Mouse (Mus musculus) T-cell, adult 2 months (primary cell): Measurements from ENCODE around the gene Pcdh9.

ENCODE experiments used
- DNase-seq: peaks from one replicate; pipeline ENCODE4 v3.0.0; 2022; ENCODE audit warnings: low spot score

Gene Pcdh9

DNA sequence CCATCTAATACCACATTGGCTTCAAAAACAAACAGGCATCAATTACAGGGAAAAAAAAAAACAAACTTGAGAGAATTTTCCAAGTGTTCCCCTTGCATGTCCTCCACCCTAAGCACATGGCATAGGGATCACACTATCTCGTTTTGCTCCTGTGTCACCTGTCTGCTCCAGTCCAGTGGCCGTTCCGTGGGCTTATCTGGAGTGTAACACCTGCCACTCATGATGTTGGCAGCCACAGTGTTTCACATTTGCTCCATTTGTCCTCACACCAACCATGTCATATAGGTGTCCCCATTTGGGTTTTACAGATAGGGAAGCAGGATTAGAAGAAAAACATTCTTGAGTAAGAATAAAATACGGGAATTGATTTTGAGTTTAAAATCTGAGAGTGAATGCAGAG lies 514.3 kb downstream of the Pcdh9 start:
- DNase-seq, result no peak

DNA sequence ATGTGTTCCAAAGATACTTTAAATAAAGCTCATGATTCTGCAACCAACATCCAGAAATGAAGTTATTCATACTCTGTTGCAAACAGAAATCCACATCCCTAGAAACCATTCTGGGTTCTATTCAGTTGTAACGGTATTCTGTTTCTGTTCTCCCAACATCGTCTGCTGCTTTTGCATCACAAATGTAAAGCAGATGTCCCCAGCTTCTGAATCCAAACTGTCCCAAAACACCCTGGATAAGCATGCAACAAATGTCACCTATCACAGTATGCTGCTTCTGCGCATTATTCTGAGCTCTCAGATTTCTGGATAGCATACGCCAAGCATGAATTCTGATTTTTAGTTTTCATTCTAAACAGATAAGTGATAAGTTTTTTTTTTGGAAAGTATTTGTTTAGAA lies 516.3 kb downstream of the Pcdh9 start:
- DNase-seq, result no peak

DNA sequence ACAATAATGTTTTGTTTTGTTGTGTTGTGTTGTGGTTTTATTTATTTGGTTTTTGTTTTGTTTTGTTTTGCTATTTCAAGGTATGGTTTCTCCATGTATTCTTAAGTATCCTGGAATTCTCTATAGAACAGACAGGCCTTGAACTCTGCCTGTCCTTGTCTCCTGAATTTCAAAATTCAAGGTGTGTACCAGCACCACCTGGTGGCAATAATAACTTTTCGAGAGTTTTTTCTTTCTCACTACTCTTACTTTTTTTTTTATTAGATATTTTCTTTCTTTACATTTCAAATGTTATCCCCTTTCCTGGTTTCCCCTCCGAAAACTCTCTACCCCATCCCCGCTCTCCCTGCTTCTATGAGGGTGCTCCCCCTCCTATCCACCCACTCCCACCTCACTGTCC lies 536.3 kb downstream of the Pcdh9 start:
- no peak for DNase-seq

DNA sequence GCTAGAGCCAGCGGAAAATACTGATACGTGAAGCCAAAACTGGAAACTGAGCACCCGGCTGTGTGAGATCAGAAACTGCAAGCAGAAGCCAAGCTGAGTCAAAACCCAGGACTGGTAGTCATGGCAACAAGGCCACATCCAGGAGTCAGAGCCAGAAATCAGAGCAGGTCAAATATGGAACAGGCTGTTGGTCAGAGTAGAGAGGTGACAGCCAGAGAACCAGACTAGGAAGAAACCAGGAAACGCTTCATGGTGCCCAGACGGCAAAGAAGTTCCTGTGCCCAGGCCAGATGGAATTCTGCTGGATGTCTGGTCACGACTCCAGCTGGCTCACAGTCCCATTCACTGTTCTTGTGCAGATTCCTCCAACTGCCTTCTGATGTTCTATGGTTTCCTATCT lies 539.6 kb downstream of the Pcdh9 start:
- no peak for DNase-seq

DNA sequence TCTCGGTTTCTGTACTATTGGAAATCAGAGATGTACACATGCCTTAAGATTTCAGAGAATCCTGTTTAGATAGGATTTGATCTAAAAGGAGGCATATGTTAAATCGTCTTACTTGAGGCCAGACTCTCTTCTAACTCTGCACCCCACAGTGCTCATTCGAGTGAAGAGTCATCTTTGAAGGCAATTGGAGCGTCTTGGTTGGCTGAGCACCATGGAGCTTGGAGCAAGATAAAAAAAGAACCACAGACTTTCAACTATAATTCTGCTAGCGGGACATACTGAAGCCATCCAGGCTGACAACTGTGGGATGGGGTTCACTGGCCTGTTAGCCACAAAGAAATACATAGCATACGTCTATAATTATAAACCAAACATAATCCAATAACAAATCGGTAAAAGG lies 541.3 kb downstream of the Pcdh9 start:
- no peak for DNase-seq

DNA sequence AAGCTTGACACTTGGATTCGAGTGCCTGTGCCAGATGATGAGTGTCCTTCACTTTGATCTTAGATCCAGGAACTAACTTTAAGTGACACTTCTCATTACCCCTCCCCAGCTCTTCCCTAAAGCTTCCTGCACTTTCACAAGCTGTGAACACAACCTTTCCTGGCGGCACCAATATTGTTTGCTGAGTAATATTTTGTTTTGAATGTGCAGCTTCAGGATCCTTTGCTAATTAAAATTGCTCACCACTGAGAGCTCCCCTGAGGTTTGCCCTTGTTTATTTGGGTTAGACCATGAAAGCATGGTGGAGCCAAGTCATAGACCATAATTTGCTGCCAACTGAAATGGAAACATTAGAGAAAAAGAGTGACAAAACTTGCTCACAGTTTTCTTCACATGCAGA lies 543.4 kb downstream of the Pcdh9 start:
- no peak for DNase-seq

DNA sequence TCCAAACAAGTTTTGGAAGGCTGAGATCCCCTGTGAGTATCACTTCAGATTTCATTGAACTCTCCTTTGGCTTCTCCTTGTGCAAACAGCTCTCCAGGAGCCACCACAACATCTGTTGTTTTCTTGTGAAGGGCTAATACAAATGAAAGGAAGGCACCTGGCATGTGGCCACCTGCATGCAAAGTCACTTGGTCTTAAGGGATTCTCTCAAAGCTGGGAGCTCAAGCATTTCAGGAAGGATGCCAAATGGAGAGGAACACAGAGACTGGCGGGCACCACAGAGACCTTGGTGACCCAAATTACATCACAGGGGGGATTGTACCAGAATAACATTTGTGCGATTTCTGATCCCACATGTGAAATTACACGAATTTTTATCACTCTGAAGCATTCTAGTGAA lies 547.7 kb downstream of the Pcdh9 start:
- DNase-seq, result no peak

DNA sequence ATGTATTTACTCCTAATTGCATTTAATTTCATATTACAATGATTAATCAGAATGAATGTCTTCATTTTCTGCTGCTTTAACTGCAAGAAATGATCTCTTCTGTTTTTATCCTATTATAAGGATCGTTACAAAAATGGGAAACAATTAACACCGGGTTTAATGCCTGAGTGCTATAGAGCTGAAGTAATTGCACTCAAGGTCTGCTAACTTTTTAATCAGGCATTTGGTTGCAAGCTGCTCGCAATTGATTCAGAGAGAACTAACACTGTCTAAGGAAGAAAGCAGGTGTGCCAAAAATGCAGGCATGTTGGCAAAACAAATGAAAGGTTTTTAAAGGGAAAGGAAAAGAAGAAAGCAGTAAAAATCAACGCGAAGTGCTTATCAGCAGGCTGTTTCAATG lies 549.1 kb downstream of the Pcdh9 start:
- no peak for DNase-seq

DNA sequence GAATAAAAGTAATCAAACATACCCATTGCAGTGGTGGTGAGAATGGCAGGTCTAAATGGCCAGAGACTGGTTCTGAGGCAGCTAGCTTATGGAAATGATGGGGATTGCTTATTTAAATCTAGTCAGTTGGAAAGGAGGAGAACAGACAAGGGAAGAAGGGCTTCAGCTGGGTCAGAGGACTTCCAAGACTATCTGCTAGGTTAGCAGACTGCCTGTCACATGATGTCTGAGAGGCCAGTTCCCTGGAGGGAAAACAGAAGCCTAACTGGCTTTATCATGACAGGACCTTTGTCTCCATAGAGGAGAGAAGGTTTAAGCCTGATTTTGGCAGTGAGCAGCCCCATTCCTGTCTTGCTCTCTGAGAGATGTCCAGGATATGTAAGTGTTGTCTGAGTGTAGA lies 561.2 kb downstream of the Pcdh9 start:
- no peak for DNase-seq

DNA sequence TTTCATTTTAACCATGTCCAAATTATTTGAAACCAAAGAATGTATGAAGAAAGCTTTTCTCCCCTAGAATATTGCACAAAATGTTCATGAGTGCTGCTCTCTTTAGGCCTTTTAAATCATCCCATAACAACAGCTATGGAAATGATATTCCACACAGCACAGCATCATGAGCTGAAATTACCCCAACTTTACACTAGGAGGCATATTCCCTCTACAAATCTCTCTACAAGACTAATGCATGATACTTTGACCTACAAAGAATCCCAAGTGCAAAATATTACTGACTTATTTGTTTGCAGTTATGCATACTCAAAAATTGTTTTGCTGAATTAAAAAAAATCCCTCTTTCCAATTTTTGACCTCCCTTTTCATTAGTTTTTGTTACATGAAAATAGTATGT lies 573.1 kb downstream of the Pcdh9 start:
- no peak for DNase-seq

DNA sequence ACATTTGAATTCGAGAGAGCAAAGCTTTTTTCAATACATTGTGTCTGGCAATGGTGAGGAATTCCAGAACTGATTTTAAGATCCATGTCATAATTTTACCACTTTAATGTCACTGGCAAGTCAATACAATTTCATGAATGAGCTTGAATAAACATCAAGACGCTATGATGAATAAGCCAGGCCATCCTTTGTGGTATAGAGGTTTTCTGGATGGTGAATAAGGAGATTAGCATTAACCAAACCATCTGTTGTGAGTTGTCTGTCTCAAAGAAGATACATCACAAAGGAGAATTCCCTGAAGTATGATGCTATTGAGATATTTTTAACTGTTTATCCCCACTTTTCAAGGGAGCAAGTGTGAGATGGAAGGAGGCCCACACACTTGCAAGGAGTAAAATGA lies 602.1 kb downstream of the Pcdh9 start:
- no peak for DNase-seq

DNA sequence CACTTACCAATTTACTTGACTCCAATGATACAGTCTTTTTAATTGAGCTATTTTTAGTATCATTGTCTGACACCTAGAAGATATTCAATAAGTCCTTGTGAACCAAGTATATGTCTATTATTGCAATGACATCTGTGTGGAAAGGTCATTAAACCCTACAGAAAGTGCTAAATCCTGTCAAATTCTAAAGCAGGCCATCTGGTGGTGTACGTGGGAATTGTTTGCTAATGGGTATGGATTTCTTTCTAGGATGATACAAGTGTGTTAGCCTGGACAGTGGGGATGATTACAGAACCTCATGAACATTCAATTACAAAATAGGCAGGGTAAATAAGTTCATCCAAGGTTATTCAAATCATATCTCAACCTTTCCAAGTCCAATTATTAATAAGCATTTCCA lies 602.8 kb downstream of the Pcdh9 start:
- no peak for DNase-seq

DNA sequence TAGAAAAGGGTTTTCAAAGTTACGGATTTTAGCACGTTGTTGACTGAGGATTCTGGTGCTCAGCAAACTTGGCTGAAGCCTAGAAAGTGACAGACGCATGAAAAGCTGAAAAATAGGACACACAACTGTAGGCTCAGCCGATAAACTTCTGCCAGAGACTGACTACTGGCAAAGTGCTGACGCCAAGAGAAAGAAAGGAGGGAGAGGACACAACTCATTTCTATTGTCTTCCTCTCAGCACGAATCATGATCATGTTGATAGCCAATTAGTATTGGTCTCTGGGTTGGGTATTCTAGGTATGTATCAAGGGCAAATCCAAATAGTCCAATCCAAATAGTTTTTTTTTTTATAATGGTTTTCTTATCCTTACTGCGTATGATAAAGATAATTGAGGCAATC lies 605.3 kb downstream of the Pcdh9 start:
- no peak for DNase-seq

DNA sequence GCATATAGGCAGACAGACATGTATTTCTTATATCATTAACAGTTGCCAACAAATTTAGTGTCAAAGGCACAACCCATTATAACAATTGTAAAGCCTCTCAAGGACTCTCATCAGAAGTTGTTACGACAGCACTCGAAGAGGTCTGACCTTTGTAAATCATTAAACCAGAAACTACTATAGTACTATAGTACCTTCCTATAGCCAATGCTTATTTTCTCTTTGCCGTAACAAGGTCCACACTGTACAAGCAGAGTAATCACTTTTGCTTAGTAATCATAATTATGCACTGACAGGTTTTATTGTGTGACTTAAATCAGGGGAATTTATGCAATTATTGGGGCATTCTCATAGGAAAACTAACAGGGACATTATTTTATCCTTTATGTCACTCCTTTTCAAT lies 606.5 kb downstream of the Pcdh9 start:
- no peak for DNase-seq

DNA sequence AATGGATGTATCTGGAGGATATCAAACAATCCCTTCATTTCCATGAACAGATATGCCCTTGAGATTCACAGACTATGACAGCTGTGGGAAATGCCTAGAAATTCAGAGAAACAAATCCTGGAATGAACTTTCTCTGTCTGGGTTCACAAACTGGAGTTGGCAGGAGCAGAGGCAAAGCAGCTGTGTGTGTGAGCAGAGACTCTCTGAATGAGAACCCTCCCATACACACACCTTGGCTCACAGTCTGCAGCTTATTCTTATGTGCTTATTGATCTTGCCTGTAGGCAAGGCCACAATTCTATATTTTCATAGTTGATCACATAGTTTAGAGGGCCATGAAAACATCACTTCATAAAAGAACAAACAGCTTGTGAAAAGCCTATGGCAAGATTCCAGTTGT lies 614.8 kb downstream of the Pcdh9 start:
- DNase-seq, result no peak

DNA sequence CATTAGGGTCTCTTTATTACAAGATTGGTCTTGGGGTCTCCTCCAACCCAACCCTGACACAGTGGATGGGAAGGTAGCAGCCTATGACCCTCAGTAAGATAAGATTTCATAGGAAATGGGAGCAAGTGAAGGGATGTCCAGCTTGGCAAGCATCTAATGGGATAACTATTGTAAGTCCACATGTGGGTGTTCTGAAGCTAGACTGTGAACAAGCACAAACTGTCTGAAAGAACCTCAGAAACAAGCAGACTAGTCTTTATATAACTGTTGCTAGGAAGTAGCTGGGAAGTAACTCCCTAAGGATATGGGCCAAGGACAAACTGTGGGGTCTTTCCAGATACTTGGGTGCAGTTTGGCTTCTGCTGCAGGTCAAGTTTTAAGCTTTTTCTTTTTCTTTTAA lies 615.7 kb downstream of the Pcdh9 start:
- DNase-seq, result no peak

DNA sequence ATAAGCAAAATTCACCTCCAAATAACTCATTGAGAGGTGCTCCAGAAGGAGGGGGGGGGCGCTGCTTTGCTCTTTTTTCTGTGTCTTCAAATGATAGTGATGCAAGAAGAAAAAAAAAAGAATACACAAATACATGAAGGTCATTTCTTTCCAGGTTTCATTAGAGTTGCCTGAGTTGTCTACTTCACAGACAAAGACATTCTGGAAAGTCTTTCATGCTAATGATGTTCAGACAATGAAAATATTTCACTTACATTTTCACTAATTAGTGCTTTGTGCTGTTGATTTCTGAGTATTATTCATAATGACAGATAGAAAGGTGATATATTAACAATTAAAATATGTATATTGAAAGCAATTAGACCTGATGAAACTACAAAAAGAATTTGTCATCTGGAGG lies 637.1 kb downstream of the Pcdh9 start:
- no peak for DNase-seq

DNA sequence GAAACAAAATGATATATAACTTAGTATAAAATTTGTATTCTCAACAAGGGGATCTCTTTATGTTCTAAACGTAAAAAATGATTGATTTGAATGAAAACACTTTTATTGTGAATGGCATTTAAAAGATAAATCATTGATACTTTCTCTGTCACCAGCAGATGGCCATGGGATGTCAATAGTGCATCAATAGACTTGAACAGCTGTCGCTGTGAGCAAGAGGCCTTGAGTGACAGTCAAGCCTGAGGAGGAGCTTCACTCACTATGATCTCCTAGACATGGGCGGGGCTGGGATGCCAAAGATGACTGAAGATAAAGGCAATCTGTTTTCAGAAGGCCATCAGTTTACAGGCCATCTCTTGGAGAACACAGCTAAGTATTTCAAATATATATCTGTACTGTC lies 650.2 kb downstream of the Pcdh9 start:
- DNase-seq, result no peak

DNA sequence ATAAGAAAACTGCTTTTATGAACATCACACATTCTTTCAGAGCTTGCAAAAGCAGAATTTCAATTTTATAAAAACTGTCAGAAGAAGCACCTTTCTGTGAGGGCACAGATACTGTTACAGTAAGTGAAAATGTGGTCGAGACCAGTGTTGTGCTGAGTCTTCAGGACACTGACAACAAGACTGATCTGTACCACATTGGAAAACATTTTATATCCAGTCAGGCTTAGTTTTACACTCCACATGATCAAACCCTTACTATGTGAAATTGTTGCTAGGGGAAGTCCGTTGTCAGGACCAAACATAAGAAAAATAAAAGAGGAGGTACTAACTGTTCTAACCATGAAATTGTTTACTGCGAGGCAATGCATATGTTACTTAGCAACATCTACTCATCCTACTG lies 656.1 kb downstream of the Pcdh9 start:
- no peak for DNase-seq

DNA sequence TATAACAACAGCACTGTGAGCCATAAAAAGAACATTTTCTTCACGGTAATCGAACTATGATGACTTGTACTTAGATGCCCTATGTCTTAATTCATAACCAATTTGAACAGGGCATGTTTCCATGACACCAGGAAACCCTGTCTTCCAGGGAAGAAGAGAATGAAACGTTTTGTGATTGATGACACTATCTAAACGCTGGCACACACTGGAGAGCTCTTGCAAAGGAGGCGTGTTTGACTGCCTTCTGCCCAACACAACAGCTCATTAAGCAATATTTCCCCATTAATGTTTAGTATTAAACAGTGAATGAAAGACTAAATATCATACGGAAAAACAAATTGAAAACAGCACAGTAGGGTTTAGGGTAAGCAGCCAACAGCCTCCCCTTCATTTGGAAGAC lies 656.9 kb downstream of the Pcdh9 start:
- DNase-seq, result no peak

DNA sequence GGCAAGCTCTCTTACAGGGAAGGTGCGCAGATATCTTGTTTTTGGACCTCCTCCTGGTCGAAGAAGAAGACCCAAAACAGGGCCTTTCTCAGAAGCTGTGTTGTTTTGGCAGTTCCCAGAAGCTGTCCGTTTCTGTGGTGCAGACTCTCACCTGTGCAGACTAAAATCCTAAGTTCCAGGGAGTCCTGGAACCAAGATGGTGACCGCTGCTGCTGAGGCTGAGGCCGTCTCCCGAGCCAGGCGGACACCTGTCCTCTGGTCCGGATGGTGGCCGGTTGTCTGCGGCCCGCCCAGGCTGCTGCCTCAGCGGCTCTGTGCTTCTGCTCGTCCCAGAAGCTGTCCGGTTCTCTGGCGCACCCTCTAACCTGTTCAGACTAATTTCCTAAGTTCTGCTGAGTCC lies 675.6 kb downstream of the Pcdh9 start:
- DNase-seq, result peak; percentile 63

DNA sequence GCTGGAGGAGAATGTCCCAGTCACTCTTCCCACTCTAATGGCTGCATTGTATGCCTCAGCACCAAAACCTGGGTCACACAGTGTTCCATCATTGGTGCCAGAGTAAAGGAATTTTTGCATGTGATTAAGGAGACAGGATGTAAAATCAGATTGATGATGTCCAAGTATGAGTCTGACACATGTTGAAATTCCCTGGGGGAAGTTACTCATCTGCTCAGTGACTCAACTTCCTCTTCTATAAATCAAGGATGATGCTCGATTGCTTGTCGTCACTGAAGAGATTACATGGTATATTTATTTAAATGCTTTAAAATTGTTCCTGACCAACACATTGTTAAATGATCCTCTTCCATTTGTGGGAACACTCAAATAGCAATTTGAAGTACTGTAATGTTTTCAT lies 690.7 kb downstream of the Pcdh9 start:
- no peak for DNase-seq

DNA sequence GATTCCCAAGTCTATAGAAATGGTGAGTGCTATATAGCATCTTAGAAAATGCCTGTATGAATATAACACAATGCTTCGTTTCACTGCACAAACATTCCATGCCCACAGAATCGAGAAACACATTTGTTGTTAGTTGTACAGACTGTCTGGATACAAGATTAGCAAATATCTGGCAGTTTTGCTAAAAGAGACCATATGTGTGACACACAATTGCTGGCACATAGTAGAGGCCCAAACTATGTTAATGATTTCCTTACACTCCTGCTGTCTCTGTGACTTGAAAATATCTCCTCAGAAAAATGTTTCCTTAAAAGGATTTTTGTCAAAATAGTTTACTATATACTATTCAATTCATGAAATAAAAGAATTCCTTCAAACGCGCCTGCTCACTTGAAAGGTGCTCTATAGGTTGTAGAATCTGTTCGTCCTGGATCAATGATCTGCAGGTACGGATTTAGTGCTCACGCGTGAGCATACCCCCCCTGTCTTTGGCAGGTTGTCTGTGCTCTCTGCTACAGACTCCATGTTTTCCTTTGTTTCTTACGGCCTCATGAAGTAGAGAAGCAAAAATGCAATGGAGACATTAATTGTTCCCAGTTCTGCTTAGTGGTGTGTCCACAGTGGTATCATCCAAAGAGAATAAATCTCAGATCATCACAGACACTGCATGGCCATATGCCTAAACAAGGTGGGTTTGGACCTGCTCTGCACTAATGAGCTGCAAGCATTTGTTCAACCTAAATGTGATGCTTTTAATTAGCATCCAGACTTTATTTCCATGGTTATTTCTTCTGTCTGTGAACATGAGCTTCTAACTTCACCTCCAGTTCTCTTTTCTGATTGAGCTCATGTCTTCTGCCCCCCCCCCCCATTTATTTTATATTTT lies 707.6 kb downstream of the Pcdh9 start:
- no peak for DNase-seq

DNA sequence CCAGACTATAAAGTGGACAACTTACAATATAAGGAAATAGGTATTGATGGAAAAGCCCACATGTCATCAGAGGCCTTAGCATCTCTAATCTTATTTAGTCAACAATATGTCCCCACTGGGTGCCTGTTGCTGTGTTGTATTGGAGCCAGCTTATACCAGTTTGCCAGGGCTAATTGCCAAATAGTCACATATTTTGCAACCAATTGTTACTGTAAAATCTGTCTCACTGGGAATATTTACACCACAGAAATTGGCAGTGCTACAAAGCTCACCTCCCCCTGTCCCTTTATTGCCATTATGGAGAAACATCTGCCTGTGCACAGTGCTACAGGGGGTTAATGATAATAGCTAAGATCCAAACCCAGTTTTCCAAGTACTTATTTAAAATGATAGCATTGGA lies 721.3 kb downstream of the Pcdh9 start:
- no peak for DNase-seq

DNA sequence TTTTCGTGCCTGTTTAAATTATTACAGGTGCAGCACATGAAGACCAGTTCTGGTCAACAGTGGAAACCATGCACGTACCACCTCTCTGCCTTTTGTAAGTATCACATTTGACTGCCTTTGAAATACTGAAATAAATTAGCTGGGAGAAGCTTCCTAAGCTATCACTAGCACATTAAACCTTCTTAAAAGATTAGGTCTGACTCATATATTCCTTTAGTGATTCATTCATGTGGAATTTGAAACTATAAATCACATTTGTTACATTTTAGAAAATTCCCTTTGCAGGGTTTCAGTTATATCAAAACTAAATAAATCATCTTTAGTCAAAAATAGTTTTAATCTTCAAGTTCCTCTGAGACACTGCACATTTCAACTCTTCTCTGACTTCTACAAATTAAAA lies 722.1 kb downstream of the Pcdh9 start:
- DNase-seq, result no peak
